Mouse (Mus musculus) CD4-positive, CD25-positive, alpha-beta regulatory T cell, adult 9 weeks (primary cell): ENCODE results near the gene Wdr60. TPM values are rescaled to one million over a fixed set of nuclear protein-coding genes. Genes with fewer than 3 reads are reported as not detected.

Experiments
- polyA plus RNA-seq: library from polyadenylated mRNA; unstranded; fragments of 100-300 nt; shearing (Covaris generic); gene quantifications from one replicate; pipeline ENCODE4 v1.2.1, GENCODE M21; 2017

Wdr60 gene
- polyA plus RNA-seq: 2.9 TPM

GRCm38 (mm10) chr12:116262555-116263341 lies at the start of gene Wdr60:
TSS of gene Wdr60 (minus strand) at chr12:116263022.

GRCm38 (mm10) chr12:116280653-116281364 lies 18.0 kb upstream of the Wdr60 start, which contains the start of gene Esyt2:
TSS of gene Esyt2 (plus strand) at chr12:116281196.

DNA sequence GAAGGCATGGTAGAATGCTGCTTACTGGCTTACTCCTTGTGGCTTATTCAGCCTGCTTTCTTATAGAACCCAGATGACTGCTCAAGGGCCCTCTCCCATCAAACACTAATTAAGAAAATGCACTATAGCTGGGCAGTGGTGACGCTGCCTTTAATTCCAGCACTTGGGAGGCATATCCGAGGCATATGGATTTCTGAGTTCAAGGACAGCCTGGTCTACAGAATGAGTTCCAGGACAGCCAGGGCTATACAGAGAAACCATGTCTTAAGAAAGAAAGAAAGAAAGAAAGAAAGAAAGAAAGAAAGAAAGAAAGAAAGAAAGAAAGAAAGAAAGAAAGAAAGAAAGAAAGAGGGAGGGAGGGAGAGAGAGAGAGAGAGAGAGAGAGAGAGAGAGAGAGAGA lies 12.3 kb upstream of the Wdr60 start, which contains the start of gene Gm11027:
Gene Gm11027, plus strand, starts transcription at position 301 of the 400 bp plus-strand sequence.

Other genes starting within 250 kb of the Wdr60 start
- gene Zfp386, start 215.3 kb downstream of the Wdr60 start, polyA plus RNA-seq: 54.7 TPM
- 0.82 TPM for gene Vipr2, start 185.3 kb downstream of the Wdr60 start, polyA plus RNA-seq
- not detected for gene Gm11027, start 12.4 kb upstream of the Wdr60 start, polyA plus RNA-seq
- gene Esyt2, start 18.2 kb upstream of the Wdr60 start, polyA plus RNA-seq: 32.7 TPM
- gene Ncapg2, start 142.4 kb upstream of the Wdr60 start, polyA plus RNA-seq: 6.6 TPM
- not detected for gene Ptprn2, start 222.7 kb upstream of the Wdr60 start, polyA plus RNA-seq